Mouse (Mus musculus) liver, adult (tissue): Measurements from ENCODE around the gene Nsun3.
A peak's percentile ranks its signal among the peaks of the same experiment; 100 is the strongest.

ENCODE experiments used
- GATA4 ChIP-seq: IDR thresholded peaks from 2 replicates; pipeline ENCODE4 v1.6.1; 2014; ENCODE audit warnings: mild to moderate bottlenecking, low read length; ENCODE audit not compliant: insufficient replicate concordance

Nsun3 gene

GRCm38 (mm10) chr16:62786621-62787331 lies at the start of gene Nsun3:
Nsun3 (minus strand) TSS chr16:62786818.
- TF ChIP-seq GATA4 = peak; percentile 38; the same call in 1 of the 2 replicates

DNA sequence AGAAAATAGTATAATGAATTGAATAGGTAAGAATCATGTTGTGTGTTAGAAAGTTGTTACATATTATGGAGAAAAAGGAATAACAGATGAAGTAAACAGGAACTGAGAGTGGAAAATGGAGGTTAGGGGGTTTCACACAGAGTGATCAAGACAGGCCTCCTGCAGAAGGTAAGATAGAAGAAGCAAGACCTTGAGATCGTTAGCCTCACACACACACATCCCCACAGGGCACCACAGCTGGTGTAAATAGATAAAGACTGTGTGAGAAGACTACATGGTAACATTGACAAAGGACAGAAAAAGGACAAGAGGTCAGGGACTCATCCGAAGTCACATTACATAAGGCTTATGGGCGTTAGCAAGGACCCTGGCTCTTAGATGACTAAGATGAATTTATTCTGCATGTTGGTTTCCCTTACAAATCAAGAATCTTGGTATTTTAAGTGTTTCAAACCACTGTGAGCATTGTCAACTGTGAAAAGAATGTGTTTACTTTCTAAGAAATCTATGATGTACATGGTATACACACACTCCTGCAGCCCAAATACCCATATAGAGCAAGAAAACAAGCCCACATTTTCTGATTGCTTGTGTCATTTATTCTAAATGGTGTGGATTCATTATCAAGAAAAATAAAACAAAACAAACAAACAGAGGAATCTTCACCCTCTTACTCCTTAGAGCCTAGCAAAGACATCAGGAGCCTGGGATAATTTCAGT lies 47.6 kb upstream of the Nsun3 start:
- no peak for TF ChIP-seq GATA4

DNA sequence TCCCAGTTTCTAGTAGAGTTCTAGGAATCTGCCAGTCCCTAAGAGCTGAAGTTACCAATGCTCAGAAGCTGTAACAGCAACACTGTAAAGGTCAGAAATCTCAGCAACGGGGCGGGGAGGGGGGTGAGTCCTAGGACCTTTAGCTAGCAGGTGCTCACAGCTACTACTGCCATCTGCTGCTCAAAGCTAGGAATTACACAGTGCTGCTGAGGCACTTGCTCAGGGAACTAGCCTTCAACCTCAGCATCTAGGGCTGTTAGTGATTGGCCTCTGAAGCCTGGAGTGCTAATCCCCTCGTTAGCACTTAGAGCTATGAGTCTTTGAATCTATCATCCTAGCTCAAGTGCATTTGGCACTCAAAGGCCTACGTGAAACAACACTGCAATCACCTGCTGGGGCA lies 45.9 kb upstream of the Nsun3 start:
- TF ChIP-seq GATA4 = no peak

DNA sequence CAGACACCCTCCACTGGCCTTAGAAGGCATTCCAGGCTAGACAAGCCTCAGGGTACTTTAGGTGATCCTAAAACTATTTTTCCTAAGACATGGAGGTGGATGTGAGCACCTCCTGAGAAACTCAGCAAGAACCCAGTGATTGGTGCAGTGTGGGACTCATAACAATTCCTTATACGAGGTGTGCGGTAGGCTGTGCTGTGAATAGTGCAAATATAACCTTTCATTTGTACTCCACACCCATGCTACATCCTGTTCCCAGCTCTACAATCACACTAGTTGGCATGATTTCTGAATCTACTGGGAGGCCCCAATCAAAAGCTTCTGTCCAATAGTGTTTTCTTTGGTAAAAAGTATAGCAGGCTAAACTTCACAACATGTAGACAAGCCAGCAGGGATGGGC lies 45.4 kb upstream of the Nsun3 start:
- TF ChIP-seq GATA4 = no peak

- TF ChIP-seq GATA4 = no peak
Measured at GRCm38 (mm10) chr16:62826156-62827001, 39.8 kb upstream of the Nsun3 start.

- no peak for TF ChIP-seq GATA4
Measured at GRCm38 (mm10) chr16:62822472-62822871, 35.9 kb upstream of the Nsun3 start.

GRCm38 (mm10) chr16:62814491-62814890 lies 27.9 kb upstream of the Nsun3 start, which contains the start of gene Stx19:
Stx19 (plus strand) TSS chr16:62814676.
- TF ChIP-seq GATA4 = no peak

GRCm38 (mm10) chr16:62813790-62814189 lies 27.2 kb upstream of the Nsun3 start:
- no peak for TF ChIP-seq GATA4

GRCm38 (mm10) chr16:62810855-62811254 lies 24.2 kb upstream of the Nsun3 start:
- no peak for TF ChIP-seq GATA4

- TF ChIP-seq GATA4 = no peak
Measured at GRCm38 (mm10) chr16:62807249-62807979, 20.8 kb upstream of the Nsun3 start.

DNA sequence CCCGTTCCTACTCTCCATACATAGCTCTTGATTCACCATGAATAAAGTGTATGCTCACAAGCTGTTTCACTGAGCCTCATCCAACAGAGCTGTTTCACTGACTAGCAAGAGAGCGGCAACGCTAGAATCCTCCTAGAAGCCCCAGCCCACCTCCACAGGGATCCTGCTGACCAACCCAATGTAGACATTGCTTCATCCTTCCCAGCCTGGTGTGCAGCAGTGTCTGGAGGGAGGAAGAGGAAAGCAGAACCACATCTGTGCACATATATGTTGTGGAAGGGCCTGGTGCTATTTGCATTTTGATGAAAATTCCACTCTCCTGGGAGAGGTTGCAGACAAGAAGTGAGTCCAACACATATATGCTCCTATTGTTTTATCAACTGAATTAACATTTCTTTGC lies 18.0 kb upstream of the Nsun3 start:
- no peak for TF ChIP-seq GATA4

DNA sequence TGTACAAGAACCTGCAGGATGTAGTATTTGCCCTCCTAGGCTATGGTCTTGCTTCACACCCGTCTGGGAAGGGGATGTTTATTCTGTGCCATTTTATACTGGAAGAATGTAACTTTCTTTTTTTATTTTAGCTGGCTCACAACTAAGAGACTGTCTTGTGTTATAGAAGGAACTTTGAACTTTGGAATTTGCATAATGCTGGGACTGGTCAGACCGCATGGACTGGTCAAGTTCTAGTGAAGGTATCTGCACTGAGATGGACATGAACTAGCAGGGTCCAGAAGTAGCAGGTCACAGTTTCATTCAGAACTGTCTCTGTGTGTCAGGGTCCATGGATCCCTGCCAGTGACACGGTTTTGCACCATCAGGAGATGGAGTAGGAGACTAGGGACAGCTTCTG lies 13.2 kb upstream of the Nsun3 start:
- TF ChIP-seq GATA4 = no peak

DNA sequence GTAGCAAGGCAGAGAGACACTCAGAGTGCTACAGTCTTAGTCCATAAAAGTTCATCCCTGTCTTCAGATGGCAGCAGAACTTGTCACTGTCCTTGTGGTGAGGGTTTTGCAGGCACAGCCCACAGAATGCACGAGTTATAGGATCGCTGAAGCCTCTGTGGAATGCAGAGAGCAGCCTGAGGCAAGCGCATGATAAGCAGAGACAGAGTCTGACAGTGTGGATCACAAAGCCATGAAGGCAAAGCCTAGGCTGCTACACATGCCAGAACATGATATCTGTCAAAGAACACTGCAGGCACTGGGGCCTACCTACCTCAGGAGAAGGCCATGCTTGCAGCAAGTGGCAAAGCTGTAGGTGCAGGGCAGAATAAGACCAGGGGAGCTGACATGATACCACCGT lies 12.8 kb upstream of the Nsun3 start:
- TF ChIP-seq GATA4 = no peak

DNA sequence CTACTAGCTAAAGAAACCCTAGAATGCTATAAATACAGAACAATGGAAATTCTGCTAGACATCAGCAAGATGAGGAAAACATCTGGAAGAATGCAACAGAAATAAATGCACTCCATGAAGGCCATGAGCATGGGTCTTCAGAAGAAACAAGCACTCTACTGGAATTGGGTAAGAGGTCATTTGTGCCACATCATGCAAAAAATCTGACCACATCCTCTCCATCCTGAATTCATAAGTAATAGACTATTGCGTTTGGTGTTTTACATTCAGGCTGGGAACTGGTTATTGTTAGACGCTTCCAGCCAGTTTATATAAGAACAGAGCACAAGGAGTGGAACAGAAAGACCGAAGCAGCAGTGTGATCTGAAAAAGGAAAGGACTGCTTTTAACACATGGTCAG lies 12.2 kb upstream of the Nsun3 start:
- no peak for TF ChIP-seq GATA4

GRCm38 (mm10) chr16:62796608-62797007 lies 10.0 kb upstream of the Nsun3 start:
- no peak for TF ChIP-seq GATA4
